Mouse (Mus musculus) Patski (cell line): ENCODE data around the gene Exoc3l. TPM values are rescaled to one million over a fixed set of nuclear protein-coding genes. Genes with fewer than 3 reads are reported as not detected.

Source experiments
- ATAC-seq: fragments of 100-300 bp; one replicate; pipeline ENCODE4 v1.8.0; 2021
- CTCF ChIA-PET: fragments of 350-600 bp; sonication (Branson Sonifier 250); formaldehyde crosslinking; loops from one replicate; lab custom pipeline; 2022; ENCODE audit warnings: inconsistent platforms; lab: Charles Lee
- POLR2A ChIA-PET: fragments of 350-600 bp; sonication (Branson Sonifier 250); formaldehyde crosslinking; loops from one replicate; lab custom pipeline; 2022; ENCODE audit warnings: antibody characterized with exemption, inconsistent platforms; lab: Charles Lee
- DNase-seq: peaks from one replicate; pipeline ENCODE4 v3.0.0-alpha.2; 2011; ENCODE audit warnings: low read depth, low spot score
- H3K27me3 ChIP-seq: fragments of 371-371 bp; one replicate; pipeline ENCODE4 v1.5.1; 2021
- CTCF ChIP-seq: fragments of 100-300 bp; IDR thresholded peaks from one replicate; pipeline ENCODE4 v1.5.1; 2021
- in situ Hi-C: fragments of 300-500 bp; cut with MboI; formaldehyde crosslinking; loops from 3 replicates; pipeline ENCODE4 v1.11.1; 2018; ENCODE audit warnings: low pct_unique_long_range_greater_than_20kb, mixed read lengths
- polyA plus RNA-seq: library from polyadenylated mRNA; unstranded; gene quantifications from one replicate; pipeline ENCODE4 v1.2.3, GENCODE M21; 2021

Exoc3l gene
- polyA plus RNA-seq, 1 experiment from 2014 or later, result 2.4 TPM

- POLR2A ChIA-PET, result no interaction called here
- DNase-seq, result no peak
- in situ Hi-C loops, result no loop called here
- ATAC-seq, result no peak
- no peak for TF ChIP-seq CTCF
- H3K27me3 ChIP-seq, result no peaks in the 10 kb centered on the region
- CTCF ChIA-PET, result no interaction called here
Observed at GRCm38 (mm10) chr8:105270101-105270915, 25.6 kb downstream of the Exoc3l start.

- ChIA-PET POLR2A (no interaction called here), CTCF (no interaction called here)
- TF ChIP-seq CTCF, result no peak
- no peak for DNase-seq
- ATAC-seq, result no peak
- no peaks in the 10 kb centered on the region for H3K27me3 ChIP-seq
- in situ Hi-C loops, result no loop called here
Observed at GRCm38 (mm10) chr8:105269461-105269947, 26.4 kb downstream of the Exoc3l start, which contains the start of gene Hsf4. Gene Hsf4, plus strand, starts transcription at chr8:105269801.

- TF ChIP-seq CTCF, result no peak
- ChIA-PET POLR2A (no interaction called here), CTCF (no interaction called here)
- in situ Hi-C loops, result no loop called here
- ATAC-seq (no peak), DNase-seq (no peak)
- no peaks in the 10 kb centered on the region for H3K27me3 ChIP-seq
Observed at GRCm38 (mm10) chr8:105269075-105269458, 26.8 kb downstream of the Exoc3l start.

GRCm38 (mm10) chr8:105268342-105269074 lies 27.4 kb downstream of the Exoc3l start:
- no peak for TF ChIP-seq CTCF
- ATAC-seq (no peak), DNase-seq (no peak)
- H3K27me3 ChIP-seq, result no peaks in the 10 kb centered on the region
- CTCF ChIA-PET, result no interaction called here
- POLR2A ChIA-PET, result no interaction called here
- in situ Hi-C loops, result no loop called here

- DNase-seq, result no peak
- no peak for TF ChIP-seq CTCF
- no peak for ATAC-seq
- no peaks in the 10 kb centered on the region for H3K27me3 ChIP-seq
- in situ Hi-C loops, result no loop called here
- CTCF ChIA-PET, result no interaction called here
- POLR2A ChIA-PET, result no interaction called here
Observed at GRCm38 (mm10) chr8:105266775-105267174, 29.1 kb downstream of the Exoc3l start.

- no peak for TF ChIP-seq CTCF
- POLR2A ChIA-PET, result interaction anchor here (1.0 to 1.3 kb wide), 2 partner anchors 10 to 24 kb away, joined by 3 to 4 read pairs; partner anchors contain the start of genes 4931428F04Rik and B3gnt9
- ATAC-seq (peak; percentile 45), DNase-seq (no peak)
- CTCF ChIA-PET, result interaction anchor here (0.9 to 1.5 kb wide), 6 partner anchors 10 to 25 kb away, joined by 3 to 5 read pairs (median 3); partner anchors contain the start of gene B3gnt9
- H3K27me3 ChIP-seq, result no peaks in the 10 kb centered on the region
- in situ Hi-C loops, result no loop called here
Observed at GRCm38 (mm10) chr8:105265128-105265527, 30.8 kb downstream of the Exoc3l start.

- no peak for TF ChIP-seq CTCF
- in situ Hi-C loops, result no loop called here
- no peaks in the 10 kb centered on the region for H3K27me3 ChIP-seq
- peak; percentile 92 for ATAC-seq
- ChIA-PET CTCF (interaction anchor here (0.9 to 1.5 kb wide), 6 partner anchors 9 to 26 kb away, joined by 3 to 5 read pairs (median 3); partner anchors contain the start of gene B3gnt9), POLR2A (interaction anchor here (1.0 to 1.3 kb wide), 2 partner anchors 10 to 25 kb away, joined by 3 to 4 read pairs; partner anchors contain the start of genes 4931428F04Rik and B3gnt9)
- DNase-seq, result no peak
Observed at GRCm38 (mm10) chr8:105264024-105264982, 31.6 kb downstream of the Exoc3l start, which contains the start of the genes Tradd and Fbxl8. Gene Tradd, minus strand, starts transcription at chr8:105264609. Gene Fbxl8, plus strand, starts transcription at chr8:105264648.

GRCm38 (mm10) chr8:105263244-105263912 lies 32.5 kb downstream of the Exoc3l start:
- DNase-seq (no peak), ATAC-seq (no peak)
- POLR2A ChIA-PET, result no interaction called here
- no peaks in the 10 kb centered on the region for H3K27me3 ChIP-seq
- TF ChIP-seq CTCF, result no peak
- in situ Hi-C loops, result no loop called here
- CTCF ChIA-PET, result no interaction called here

GRCm38 (mm10) chr8:105261326-105261980 lies 34.4 kb downstream of the Exoc3l start:
- ChIA-PET CTCF (no interaction called here), POLR2A (interaction anchor here (0.6 kb wide), 1 partner anchor 29 kb away, joined by 4 read pairs; no protein-coding TSS in a partner anchor)
- no peak for TF ChIP-seq CTCF
- no peak for DNase-seq
- no peak for ATAC-seq
- no peaks in the 10 kb centered on the region for H3K27me3 ChIP-seq
- in situ Hi-C loops, result no loop called here
